Mouse (Mus musculus): ENCODE data around the gene Znrf4. TPM values are rescaled to one million over a fixed set of nuclear protein-coding genes. Genes with fewer than 3 reads are reported as not detected.
A peak's percentile ranks its signal among the peaks of the same experiment; 100 is the strongest.

Znrf4 gene
- not detected for total RNA-seq (2021)
- long read RNA-seq, experiment 1, result 0 reads
- long read RNA-seq, experiment 2, result 0 reads

- no peak for DNase-seq
Measured at GRCm38 (mm10) chr17:56512310-56512709, at the start of gene Znrf4. Gene Znrf4, minus strand, starts transcription at chr17:56512431.

DNA sequence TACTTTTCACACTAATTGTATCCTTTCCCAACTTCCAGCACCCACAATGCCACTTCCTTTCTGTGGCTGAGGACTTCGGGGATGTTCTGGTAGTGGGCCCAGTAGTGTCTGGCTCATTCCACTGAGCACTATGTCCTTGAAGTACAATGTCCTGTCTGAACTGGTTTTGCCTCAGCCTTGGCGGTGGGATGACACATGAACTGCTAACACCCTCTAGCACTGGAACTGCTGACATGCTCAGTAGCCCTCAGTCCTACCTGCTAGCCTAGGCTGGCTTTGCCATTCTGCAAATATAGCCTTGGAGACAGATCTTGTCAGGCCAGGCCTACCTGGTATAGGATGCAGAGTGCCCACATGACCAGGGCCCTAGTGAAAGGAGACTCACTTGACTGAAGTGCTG, 49.6 kb upstream of the Znrf4 start:
- DNase-seq, result no peak

DNA sequence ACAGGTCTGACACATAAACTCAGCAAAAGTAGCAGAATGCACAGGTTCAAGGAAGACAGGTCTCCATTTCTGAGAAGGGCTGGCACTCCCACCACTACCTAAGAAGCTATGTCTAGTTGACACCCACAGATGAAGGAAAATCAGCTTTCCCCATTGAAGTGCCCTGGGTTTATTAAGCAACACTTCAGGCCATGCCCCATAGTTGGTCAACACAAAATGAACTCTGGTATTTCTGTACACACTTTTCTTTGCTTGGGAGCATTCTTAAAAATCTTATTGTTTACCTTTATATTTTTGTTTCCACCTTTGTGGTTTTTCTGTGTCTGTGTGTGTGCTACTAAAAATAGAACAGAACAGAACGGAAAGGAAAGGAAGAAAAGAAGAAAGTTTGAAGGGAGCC, 47.9 kb upstream of the Znrf4 start:
- DNase-seq, result no peak

- DNase-seq, result no peak
Measured at GRCm38 (mm10) chr17:56559386-56559785, 47.2 kb upstream of the Znrf4 start.

DNA sequence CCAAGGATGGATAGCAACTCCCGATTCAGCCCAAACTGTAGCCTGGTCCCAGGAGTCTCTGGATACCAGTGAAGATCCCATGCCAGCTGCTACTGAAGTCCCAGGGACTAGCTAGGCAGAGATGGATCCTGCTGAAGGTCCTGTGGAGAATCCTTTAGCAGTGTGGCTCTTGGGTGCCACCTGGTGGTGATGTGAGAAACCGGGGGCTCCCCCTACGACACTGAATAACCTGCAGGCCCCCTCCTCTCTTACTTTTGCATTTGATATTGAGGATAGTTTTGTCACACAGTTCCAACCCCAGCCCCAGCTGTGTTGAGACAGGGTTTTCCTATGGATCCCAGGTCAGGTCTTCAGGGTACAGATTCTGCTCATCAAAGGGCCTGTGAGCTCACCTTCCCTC, 46.2 kb upstream of the Znrf4 start:
- peak; percentile 38 for DNase-seq

- DNase-seq, result no peak
Measured at GRCm38 (mm10) chr17:56554122-56554551, 41.9 kb upstream of the Znrf4 start, which contains the start of gene Gm20219. Gene Gm20219, minus strand, starts transcription at chr17:56554387.

DNA sequence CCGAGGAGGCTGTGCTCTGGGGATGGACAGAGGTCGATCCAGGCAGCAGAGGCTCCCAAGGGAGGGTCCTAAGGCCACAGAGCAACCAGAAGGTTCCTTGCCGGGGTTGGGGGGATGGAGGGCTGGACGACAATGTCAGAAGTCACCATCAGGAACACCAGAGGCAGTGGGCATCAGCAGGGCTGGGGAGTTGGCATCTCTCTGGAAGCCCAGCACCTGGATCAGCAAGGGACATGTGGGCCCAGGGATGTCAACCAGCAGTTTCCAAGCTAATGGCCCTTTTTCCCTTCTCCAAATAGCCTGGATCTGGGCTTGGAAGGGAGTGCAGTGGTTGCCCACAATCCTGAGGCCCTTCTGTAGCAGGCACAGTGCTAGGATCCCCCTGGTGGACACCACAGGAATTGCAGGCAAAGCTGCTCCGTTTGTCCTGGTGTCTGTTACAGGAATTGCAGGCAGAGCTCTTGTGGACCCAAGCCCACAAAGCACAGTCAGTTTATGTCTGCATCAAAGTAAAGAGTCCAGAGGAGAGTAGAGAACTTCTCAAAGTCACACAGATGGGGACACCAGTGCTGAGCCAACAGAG, 40.6 kb upstream of the Znrf4 start:
- peak; percentile 30 for DNase-seq

- no peak for DNase-seq
Measured at GRCm38 (mm10) chr17:56551841-56552581, 39.8 kb upstream of the Znrf4 start.

DNA sequence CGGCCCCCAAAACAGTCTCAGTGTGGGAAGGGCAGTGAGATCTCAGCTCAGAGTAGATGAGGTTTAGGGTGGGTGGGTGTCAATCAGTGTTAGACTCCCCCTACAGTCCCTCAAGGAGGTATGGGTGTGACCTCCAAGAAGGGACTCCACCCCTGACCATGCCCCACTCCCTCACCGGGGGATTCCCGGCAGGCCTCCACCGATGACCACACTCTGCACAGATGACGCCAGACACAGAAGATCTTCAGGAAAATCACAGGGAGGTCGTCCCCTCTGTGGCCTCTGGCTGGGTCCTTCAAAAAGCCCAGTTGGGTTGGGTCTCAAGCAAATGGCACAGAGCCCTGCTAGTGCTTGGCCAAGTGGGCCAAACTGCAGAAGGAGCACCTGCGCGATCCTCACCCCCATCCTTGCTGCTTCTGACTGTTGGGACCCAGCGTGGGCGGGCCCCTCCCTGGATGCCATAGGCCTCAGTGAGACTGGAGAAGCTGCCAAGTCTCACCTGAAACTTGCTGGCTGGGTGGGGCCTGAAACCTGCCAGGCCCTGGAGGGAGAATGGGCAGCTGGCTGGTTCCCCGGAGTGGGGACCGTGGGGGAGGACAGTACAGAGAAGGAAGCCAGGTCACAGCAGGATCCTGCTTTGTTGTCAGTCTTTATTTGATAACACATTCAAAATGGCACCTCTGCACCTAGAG, 38.7 kb upstream of the Znrf4 start:
- DNase-seq, result no peak

GRCm38 (mm10) chr17:56548605-56549105, 36.4 kb upstream of the Znrf4 start:
- DNase-seq, result no peak

GRCm38 (mm10) chr17:56547846-56548604, 35.8 kb upstream of the Znrf4 start:
- no peak for DNase-seq

DNA sequence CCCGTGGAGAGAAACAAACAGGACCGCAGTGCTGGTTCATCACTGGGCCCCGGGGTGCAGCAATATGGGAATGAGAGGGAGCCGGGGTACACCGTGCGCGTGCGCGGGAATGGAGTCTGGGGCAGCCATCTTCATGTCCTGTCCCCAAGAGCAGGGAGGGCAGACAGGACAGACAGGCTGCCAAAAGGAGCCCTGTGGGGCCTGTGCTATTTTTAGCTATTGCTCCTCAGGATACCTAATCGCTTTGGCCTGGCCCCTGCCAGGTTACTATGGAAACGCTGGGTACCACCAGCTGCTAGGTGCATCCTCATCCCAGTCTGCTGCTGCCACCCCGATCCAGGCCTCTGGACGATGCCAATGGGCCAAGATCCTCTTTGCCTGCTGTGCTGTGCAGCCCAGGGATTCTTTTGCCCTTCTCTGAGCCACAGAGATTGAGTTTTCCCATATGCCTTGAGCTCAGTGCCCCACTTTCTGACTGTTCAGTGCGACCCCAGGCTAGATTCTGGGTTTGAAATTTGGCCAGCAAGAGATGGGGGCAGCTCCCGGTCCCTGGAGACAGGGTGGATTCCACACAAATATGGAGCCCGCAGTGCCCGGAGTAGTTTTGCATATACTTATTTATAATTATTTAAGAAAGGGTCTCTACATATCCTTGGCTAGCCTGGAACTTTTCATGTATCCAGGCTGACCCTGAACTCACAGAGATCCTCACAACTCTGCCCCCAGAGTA, 35.0 kb upstream of the Znrf4 start:
- DNase-seq, result peak; percentile 49

GRCm38 (mm10) chr17:56546576-56546975, 34.3 kb upstream of the Znrf4 start:
- DNase-seq, result no peak

- no peak for DNase-seq
Measured at GRCm38 (mm10) chr17:56545945-56546344, 33.7 kb upstream of the Znrf4 start.

- DNase-seq, result no peak
Measured at GRCm38 (mm10) chr17:56544699-56545387, 32.6 kb upstream of the Znrf4 start.

DNA sequence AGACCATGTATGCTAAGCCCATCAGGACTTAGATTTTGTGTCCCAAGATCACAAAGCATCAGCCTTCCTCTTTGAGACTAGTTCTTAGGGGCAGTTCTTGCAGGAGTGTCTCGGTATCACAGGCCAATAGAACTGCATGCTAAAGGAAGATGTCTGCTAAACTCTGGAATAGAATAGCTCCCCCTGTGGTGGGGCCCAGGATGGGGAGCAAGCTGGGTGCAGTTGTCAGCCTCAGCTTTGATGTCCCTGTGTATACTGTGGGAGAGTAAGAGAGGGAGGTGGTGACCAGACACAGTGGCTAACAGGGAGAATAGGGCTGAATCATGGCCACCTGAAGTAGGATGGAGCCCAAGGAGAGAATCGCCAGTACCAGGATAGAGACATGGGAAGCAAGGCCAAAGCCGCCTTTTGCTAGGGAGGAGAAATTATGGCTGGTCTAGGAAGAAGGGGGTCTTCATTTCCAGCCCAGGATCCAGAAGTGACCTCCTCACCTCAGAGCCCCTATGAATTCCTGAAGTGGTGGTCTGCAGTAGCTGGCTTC, 31.5 kb upstream of the Znrf4 start:
- DNase-seq, result no peak

DNA sequence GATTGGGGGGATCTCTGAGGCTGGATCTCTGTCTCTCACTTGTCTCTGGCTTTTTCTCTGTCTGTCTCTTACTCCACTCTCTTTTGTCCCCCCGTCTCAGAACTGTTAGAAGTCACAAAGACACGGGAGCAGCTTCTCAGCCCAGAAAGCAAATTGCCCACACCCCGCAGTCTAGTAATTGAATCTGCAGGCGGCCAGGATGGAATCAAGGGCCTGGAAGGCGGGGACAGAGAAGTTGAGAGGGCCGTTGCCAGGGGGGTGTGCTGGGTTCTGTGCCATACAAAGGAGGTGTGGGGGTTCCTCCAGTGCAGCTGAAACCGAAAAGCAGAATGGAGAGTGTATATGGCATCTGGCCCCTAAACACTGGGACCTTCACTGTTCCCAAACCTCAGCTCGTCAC, 30.5 kb upstream of the Znrf4 start:
- no peak for DNase-seq

GRCm38 (mm10) chr17:56540562-56540975, 28.3 kb upstream of the Znrf4 start:
- no peak for DNase-seq

DNA sequence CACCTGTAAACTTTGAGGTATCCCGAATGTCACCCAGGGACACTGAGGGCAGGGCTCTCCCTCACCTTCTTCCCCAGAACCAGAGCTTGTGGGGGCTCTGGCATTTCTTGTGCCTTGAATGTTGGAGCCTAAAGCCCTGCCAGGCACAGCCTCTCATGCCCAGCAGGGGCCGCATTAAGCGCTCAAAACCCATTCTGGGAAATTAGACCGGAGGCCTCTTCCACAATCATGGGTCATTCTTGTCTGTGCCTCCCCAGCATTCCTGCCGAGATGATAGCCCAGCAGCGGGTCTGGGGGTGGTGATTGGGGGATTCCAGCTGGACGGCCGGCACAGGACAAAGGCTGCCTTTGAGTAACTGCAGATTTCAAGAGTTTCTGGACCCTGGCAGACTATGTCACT, 25.7 kb upstream of the Znrf4 start:
- no peak for DNase-seq

- no peak for DNase-seq
Measured at GRCm38 (mm10) chr17:56536874-56537273, 24.6 kb upstream of the Znrf4 start.

GRCm38 (mm10) chr17:56536192-56536591, 24.0 kb upstream of the Znrf4 start:
- DNase-seq, result no peak

Data from gastrocnemius, postnatal 25 days (tissue).